Mouse (Mus musculus): ENCODE measurements around the gene Ephx4. TPM values are rescaled to one million over a fixed set of nuclear protein-coding genes. Genes with fewer than 3 reads are reported as not detected.

Gene Ephx4
- 1.4 and 2.0 TPM in 2 replicates for polyA plus RNA-seq (2014; fragmentation: Nextera tagmentation; extraction: Ambion mirVana)

DNA sequence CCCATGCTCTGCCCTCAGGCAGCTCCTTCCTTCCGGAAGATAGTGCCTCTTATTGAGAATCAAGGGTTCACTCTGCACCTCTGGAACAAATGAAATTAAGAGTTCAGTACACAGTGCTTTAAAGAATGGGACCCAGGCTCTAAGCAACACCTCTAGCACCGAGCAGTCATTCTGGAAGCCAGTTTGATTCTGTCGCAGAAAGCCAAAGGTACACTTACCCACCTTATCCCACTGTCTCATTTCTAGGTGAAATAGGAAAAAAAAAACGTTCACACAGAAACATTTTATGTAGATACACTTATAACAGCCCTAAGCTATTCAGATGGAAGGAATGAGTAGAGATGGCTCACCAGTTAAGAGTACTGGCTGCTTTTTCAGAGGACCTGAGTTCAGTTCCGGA is at the start of gene Ephx4:
Gene Ephx4 (plus strand): TSS at position 301 of the 400 bp plus-strand sequence.
- Histone ChIP-seq H3K9ac (ENCODE audit: low read length) (peak within 1 kb of the TSS; percentile 69), H3K27ac (replicated peaks in 1 of 2; ENCODE audit: control insufficient read depth in 1 of 2, insufficient read depth in 1 of 2, low read depth in 2 of 2, low read length in 2 of 2) (no peak within 1 kb of the TSS), H3K9me3 (ENCODE audit: control insufficient read depth, low read length) (no peaks in the 10 kb centered on the region), H3K36me3 (ENCODE audit: control insufficient read depth, insufficient read depth, low read length) (no peaks in the 10 kb centered on the region), H3K4me3 (ENCODE audit: control insufficient read depth in 1 of 2, insufficient read depth in 1 of 2, low read depth in 1 of 2, low read length in 2 of 2) (peak within 1 kb of the TSS; percentile 55 to 58), H3K27me3 (ENCODE audit: control insufficient read depth, insufficient read depth, low read length) (peaks cover 23% of the 10 kb centered on the region), H3K4me1 (ENCODE audit: control insufficient read depth in 2 of 2, insufficient read depth in 2 of 2, low read length in 2 of 2) (peaks cover 2 to 13% of the 10 kb centered on the region in 2 experiments; a peak in 1 of 4 replicates), H3K4me2 (ENCODE audit: low read length) (peak within 1 kb of the TSS; percentile 100)
- WGBS, result 16% methylated on average over 5 of the region's 5 CpGs
- no peak for ATAC-seq (ENCODE audit: insufficient number of reproducible peaks, insufficient read depth, low FRiP score, low read depth)

GRCm38 (mm10) chr5:107353981-107354380 is 48.6 kb upstream of the Ephx4 start:
- no peak for ATAC-seq (ENCODE audit: insufficient number of reproducible peaks, insufficient read depth, low FRiP score, low read depth)
- no peaks in the 10 kb centered on the region for H3K9me3 ChIP-seq (ENCODE audit: control insufficient read depth, low read length)
- WGBS, result 52% methylated on average over 3 of the region's 3 CpGs
- no peak overlapping the region for H3K9ac ChIP-seq (ENCODE audit: low read length)
- no peaks in the 10 kb centered on the region for H3K27me3 ChIP-seq (ENCODE audit: control insufficient read depth, insufficient read depth, low read length)
- no peak overlapping the region for H3K27ac ChIP-seq (replicated peaks in 1 of 2; ENCODE audit: control insufficient read depth in 1 of 2, insufficient read depth in 1 of 2, low read depth in 2 of 2, low read length in 2 of 2)
- no peaks in the 10 kb centered on the region; a peak in 1 of 4 replicates for H3K4me1 ChIP-seq (ENCODE audit: control insufficient read depth in 2 of 2, insufficient read depth in 2 of 2, low read length in 2 of 2)
- H3K4me3 ChIP-seq (ENCODE audit: control insufficient read depth in 1 of 2, insufficient read depth in 1 of 2, low read depth in 1 of 2, low read length in 2 of 2), result no peak overlapping the region
- no peak overlapping the region for H3K4me2 ChIP-seq (ENCODE audit: low read length)
- no peaks in the 10 kb centered on the region for H3K36me3 ChIP-seq (ENCODE audit: control insufficient read depth, insufficient read depth, low read length)

- Histone ChIP-seq H3K27me3 (ENCODE audit: control insufficient read depth, insufficient read depth, low read length) (no peaks in the 10 kb centered on the region), H3K27ac (replicated peaks in 1 of 2; ENCODE audit: control insufficient read depth in 1 of 2, insufficient read depth in 1 of 2, low read depth in 2 of 2, low read length in 2 of 2) (no peak overlapping the region), H3K4me1 (ENCODE audit: control insufficient read depth in 2 of 2, insufficient read depth in 2 of 2, low read length in 2 of 2) (peaks cover 0 to 3% of the 10 kb centered on the region in 2 experiments; a peak in 2 of 4 replicates), H3K9me3 (ENCODE audit: control insufficient read depth, low read length) (no peaks in the 10 kb centered on the region), H3K36me3 (ENCODE audit: control insufficient read depth, insufficient read depth, low read length) (no peaks in the 10 kb centered on the region), H3K4me3 (ENCODE audit: control insufficient read depth in 1 of 2, insufficient read depth in 1 of 2, low read depth in 1 of 2, low read length in 2 of 2) (no peak overlapping the region), H3K9ac (ENCODE audit: low read length) (no peak overlapping the region), H3K4me2 (ENCODE audit: low read length) (no peak overlapping the region)
- no peak for ATAC-seq (ENCODE audit: insufficient number of reproducible peaks, insufficient read depth, low FRiP score, low read depth)
- 38% methylated on average over 1 of the region's 1 CpGs for WGBS
Measured at GRCm38 (mm10) chr5:107355801-107356200, 46.7 kb upstream of the Ephx4 start.

GRCm38 (mm10) chr5:107357723-107358122 is 44.8 kb upstream of the Ephx4 start:
- Histone ChIP-seq H3K27me3 (ENCODE audit: control insufficient read depth, insufficient read depth, low read length) (no peaks in the 10 kb centered on the region), H3K4me1 (ENCODE audit: control insufficient read depth in 2 of 2, insufficient read depth in 2 of 2, low read length in 2 of 2) (peaks cover 0 to 3% of the 10 kb centered on the region in 2 experiments; a peak in 2 of 4 replicates), H3K27ac (replicated peaks in 1 of 2; ENCODE audit: control insufficient read depth in 1 of 2, insufficient read depth in 1 of 2, low read depth in 2 of 2, low read length in 2 of 2) (no peak overlapping the region), H3K4me3 (ENCODE audit: control insufficient read depth in 1 of 2, insufficient read depth in 1 of 2, low read depth in 1 of 2, low read length in 2 of 2) (no peak overlapping the region), H3K9me3 (ENCODE audit: control insufficient read depth, low read length) (no peaks in the 10 kb centered on the region), H3K4me2 (ENCODE audit: low read length) (no peak overlapping the region), H3K9ac (ENCODE audit: low read length) (no peak overlapping the region), H3K36me3 (ENCODE audit: control insufficient read depth, insufficient read depth, low read length) (no peaks in the 10 kb centered on the region)
- ATAC-seq (ENCODE audit: insufficient number of reproducible peaks, insufficient read depth, low FRiP score, low read depth), result no peak
- 87% methylated on average over 8 of the region's 8 CpGs for WGBS

DNA sequence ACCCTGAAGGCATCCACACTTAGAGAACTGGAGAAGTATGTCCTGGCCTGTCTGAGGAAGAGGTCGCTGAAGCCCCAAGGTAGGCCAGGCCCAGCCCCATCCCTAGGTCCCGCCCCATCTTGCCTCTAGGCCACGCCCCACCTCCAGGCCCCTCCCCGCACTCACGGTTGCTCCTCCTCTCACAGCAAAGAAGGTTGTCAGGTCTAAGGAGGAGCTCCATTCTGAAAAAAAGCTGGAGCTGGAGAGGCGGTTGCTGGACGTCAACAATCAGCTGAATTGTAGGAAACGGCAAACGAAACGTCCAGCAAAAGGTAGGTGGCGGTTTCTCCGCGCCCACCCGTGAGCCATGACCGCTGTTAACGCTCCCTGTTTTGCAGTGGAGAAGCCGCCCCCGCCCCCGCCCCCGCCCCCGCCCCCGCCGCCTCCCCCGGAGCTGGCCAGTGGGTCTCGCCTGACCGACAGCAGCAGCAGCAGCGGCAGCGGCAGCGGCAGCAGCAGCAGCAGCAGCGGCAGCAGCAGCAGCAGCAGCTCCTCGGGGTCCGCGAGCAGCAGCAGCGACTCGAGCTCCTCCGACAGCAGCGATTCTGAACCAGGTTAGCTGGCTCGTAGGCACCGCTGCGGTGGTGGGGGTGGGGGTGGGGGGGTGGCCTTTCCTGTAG is 43.0 kb upstream of the Ephx4 start:
- peak overlapping the region; percentile 67 to 79 for H3K4me3 ChIP-seq (ENCODE audit: control insufficient read depth in 1 of 2, insufficient read depth in 1 of 2, low read depth in 1 of 2, low read length in 2 of 2)
- peak overlapping the region; percentile 62 for H3K4me2 ChIP-seq (ENCODE audit: low read length)
- no peaks in the 10 kb centered on the region for H3K27me3 ChIP-seq (ENCODE audit: control insufficient read depth, insufficient read depth, low read length)
- peak overlapping the region; percentile 65 to 67; a peak in 3 of 4 replicates for H3K27ac ChIP-seq (replicated peaks in 1 of 2; ENCODE audit: control insufficient read depth in 1 of 2, insufficient read depth in 1 of 2, low read depth in 2 of 2, low read length in 2 of 2)
- peaks cover 0 to 3% of the 10 kb centered on the region in 2 experiments; a peak in 2 of 4 replicates for H3K4me1 ChIP-seq (ENCODE audit: control insufficient read depth in 2 of 2, insufficient read depth in 2 of 2, low read length in 2 of 2)
- WGBS, result under 1% methylated on average over 39 of the region's 40 CpGs
- H3K36me3 ChIP-seq (ENCODE audit: control insufficient read depth, insufficient read depth, low read length), result no peaks in the 10 kb centered on the region
- peak; percentile 97 for ATAC-seq (ENCODE audit: insufficient number of reproducible peaks, insufficient read depth, low FRiP score, low read depth)
- H3K9ac ChIP-seq (ENCODE audit: low read length), result peak overlapping the region; percentile 72
- H3K9me3 ChIP-seq (ENCODE audit: control insufficient read depth, low read length), result no peaks in the 10 kb centered on the region

DNA sequence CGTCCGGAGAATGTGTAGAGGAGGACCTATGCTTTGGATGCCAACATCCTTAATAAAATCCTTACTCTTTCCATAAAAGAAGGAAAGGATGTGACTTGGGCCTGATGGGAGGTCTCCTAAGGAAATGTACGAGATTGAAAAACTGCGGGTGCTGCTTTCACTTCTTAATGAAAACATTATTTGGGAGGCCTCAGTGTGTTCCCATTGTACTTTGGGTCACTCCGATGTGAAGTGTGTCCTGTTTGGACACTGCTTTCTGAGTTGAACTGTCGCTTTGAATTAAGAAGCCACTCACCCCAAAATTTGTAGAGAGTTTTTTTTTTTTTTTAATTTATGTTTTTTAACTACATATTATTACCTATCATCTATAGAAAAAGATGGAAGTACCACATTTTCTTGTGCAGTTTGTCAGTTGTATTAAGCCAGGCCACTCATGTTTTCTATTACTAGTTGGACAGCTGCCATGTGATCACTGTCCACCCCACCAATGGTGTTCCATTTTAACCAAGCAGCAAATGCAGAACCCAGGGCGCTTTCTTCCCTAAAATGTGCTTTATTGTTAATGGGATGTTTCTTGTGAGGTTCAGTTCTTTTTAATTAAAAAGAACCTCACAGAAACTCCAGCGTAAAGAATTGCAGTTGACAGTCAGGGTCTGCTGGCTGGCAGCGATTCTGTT is 42.3 kb upstream of the Ephx4 start:
- Histone ChIP-seq H3K4me2 (ENCODE audit: low read length) (peak overlapping the region; percentile 62), H3K27me3 (ENCODE audit: control insufficient read depth, insufficient read depth, low read length) (no peaks in the 10 kb centered on the region), H3K9ac (ENCODE audit: low read length) (peak overlapping the region; percentile 72), H3K4me3 (ENCODE audit: control insufficient read depth in 1 of 2, insufficient read depth in 1 of 2, low read depth in 1 of 2, low read length in 2 of 2) (peak overlapping the region; percentile 67 to 79; a peak in 3 of 4 replicates), H3K27ac (replicated peaks in 1 of 2; ENCODE audit: control insufficient read depth in 1 of 2, insufficient read depth in 1 of 2, low read depth in 2 of 2, low read length in 2 of 2) (peak overlapping the region in 1 of 2 experiments; percentile 67; a peak in 3 of 4 replicates), H3K36me3 (ENCODE audit: control insufficient read depth, insufficient read depth, low read length) (no peaks in the 10 kb centered on the region), H3K9me3 (ENCODE audit: control insufficient read depth, low read length) (no peaks in the 10 kb centered on the region), H3K4me1 (ENCODE audit: control insufficient read depth in 2 of 2, insufficient read depth in 2 of 2, low read length in 2 of 2) (peaks cover 0 to 3% of the 10 kb centered on the region in 2 experiments; a peak in 2 of 4 replicates)
- no peak for ATAC-seq (ENCODE audit: insufficient number of reproducible peaks, insufficient read depth, low FRiP score, low read depth)
- 29% methylated on average over 9 of the region's 9 CpGs for WGBS

GRCm38 (mm10) chr5:107370040-107370439 is 32.5 kb upstream of the Ephx4 start:
- Histone ChIP-seq H3K4me3 (ENCODE audit: control insufficient read depth in 1 of 2, insufficient read depth in 1 of 2, low read depth in 1 of 2, low read length in 2 of 2) (no peak overlapping the region), H3K27me3 (ENCODE audit: control insufficient read depth, insufficient read depth, low read length) (no peaks in the 10 kb centered on the region), H3K27ac (replicated peaks in 1 of 2; ENCODE audit: control insufficient read depth in 1 of 2, insufficient read depth in 1 of 2, low read depth in 2 of 2, low read length in 2 of 2) (no peak overlapping the region), H3K4me2 (ENCODE audit: low read length) (no peak overlapping the region), H3K36me3 (ENCODE audit: control insufficient read depth, insufficient read depth, low read length) (no peaks in the 10 kb centered on the region), H3K4me1 (ENCODE audit: control insufficient read depth in 2 of 2, insufficient read depth in 2 of 2, low read length in 2 of 2) (no peaks in the 10 kb centered on the region), H3K9ac (ENCODE audit: low read length) (no peak overlapping the region), H3K9me3 (ENCODE audit: control insufficient read depth, low read length) (no peaks in the 10 kb centered on the region)
- no peak for ATAC-seq (ENCODE audit: insufficient number of reproducible peaks, insufficient read depth, low FRiP score, low read depth)
- 86% methylated on average over 3 of the region's 3 CpGs for WGBS

All from heart, embryonic 14.5 days (tissue).